Mouse (Mus musculus) intestine, embryonic 16.5 days (tissue): ENCODE results near the gene L3hypdh. TPM values are rescaled to one million over a fixed set of nuclear protein-coding genes. Genes with fewer than 3 reads are reported as not detected.
"Not testable (repeated sequence)": the region's sequence is repeated elsewhere in the genome, so short reads cannot be mapped to it uniquely, and the experiment has no call there.

ENCODE experiments used
- ATAC-seq: fragments of 200-750 bp; cut with Nextera tagmentation; 2 replicates; pipeline ENCODE4 v1.8.0; 2017; ENCODE audit warnings: moderate TSS enrichment, moderate library complexity
- H3K27ac ChIP-seq: fragments of 300-500 bp; sonication (generic); 2 replicates; pipeline ENCODE4 v1.5.1; 2014; ENCODE audit warnings: mild to moderate bottlenecking, low read length
- H3K27me3 ChIP-seq: fragments of 300-500 bp; sonication (generic); replicated peaks from 2 replicates; pipeline ENCODE4 v1.6.1; 2014; ENCODE audit warnings: low read length, control low read depth, mixed read lengths; ENCODE audit not compliant: control insufficient read depth, insufficient read depth
- H3K36me3 ChIP-seq: fragments of 300-500 bp; sonication (generic); 2 replicates; pipeline ENCODE4 v1.6.1; 2014; ENCODE audit warnings: low read length, control low read depth; ENCODE audit not compliant: control insufficient read depth, insufficient read depth
- H3K4me1 ChIP-seq: fragments of 300-500 bp; sonication (generic); 2 replicates; pipeline ENCODE4 v1.6.1; 2014; ENCODE audit warnings: low read length, control low read depth, mixed read lengths; ENCODE audit not compliant: control insufficient read depth, insufficient read depth
- H3K4me2 ChIP-seq: fragments of 300-500 bp; sonication (generic); 2 replicates; pipeline ENCODE4 v1.6.1; 2014; ENCODE audit warnings: low read depth, low read length, control low read depth
- H3K4me3 ChIP-seq: fragments of 300-500 bp; sonication (generic); 2 replicates; pipeline ENCODE4 v1.5.1; 2014; ENCODE audit warnings: mild to moderate bottlenecking, low read length
- H3K9ac ChIP-seq: fragments of 300-500 bp; sonication (generic); 2 replicates; pipeline ENCODE4 v1.6.1; 2014; ENCODE audit warnings: low read depth, low read length
- H3K9me3 ChIP-seq: fragments of 300-500 bp; sonication (generic); 2 replicates; pipeline ENCODE4 v1.6.1; 2016; ENCODE audit warnings: low read length, control low read depth; ENCODE audit not compliant: control insufficient read depth
- WGBS: fragments of 180-500 bp; shearing (Covaris S2); extraction: QIAGEN DNeasy Blood & Tissue Kit; methylation state at CpG from one replicate; pipeline ENCODE4 v1.1.7; 2014; 5-methylcytosine and 5-hydroxymethylcytosine counted together
- polyA plus RNA-seq: library from polyadenylated mRNA; unstranded; fragments of >200 nt; fragmentation: Nextera tagmentation; extraction: Ambion mirVana; gene quantifications from 2 replicates; pipeline ENCODE4 v1.2.1, GENCODE M21; 2015

The L3hypdh gene
- polyA plus RNA-seq, 1 experiment from 2014 or later, result 13.6 TPM

- peak; percentile 72 for ATAC-seq
- Histone ChIP-seq H3K27me3 (peaks cover 12% of the 10 kb centered on the region; the same call in 1 of the 2 replicates), H3K4me3 (peak overlapping the region; percentile 72), H3K4me2 (peak overlapping the region; percentile 100), H3K9ac (peak overlapping the region; percentile 71), H3K36me3 (no peaks in the 10 kb centered on the region), H3K4me1 (peaks cover 12% of the 10 kb centered on the region), H3K9me3 (no peaks in the 10 kb centered on the region; the same call in 1 of the 2 replicates), H3K27ac (no peak overlapping the region)
- 7% methylated on average over 40 of the region's 40 CpGs for WGBS
These were observed 15.5 kb downstream of the L3hypdh start for GRCm38 (mm10) chr12:72069626-72070326.

GRCm38 (mm10) chr12:72057780-72058179 is 27.5 kb downstream of the L3hypdh start:
- no peaks in the 10 kb centered on the region for H3K27me3 ChIP-seq
- no peak for ATAC-seq
- H3K9ac ChIP-seq, result no peak overlapping the region
- 91% methylated on average over 1 of the region's 1 CpGs for WGBS
- no peaks in the 10 kb centered on the region for H3K4me1 ChIP-seq
- H3K27ac ChIP-seq, result no peak overlapping the region
- H3K4me3 ChIP-seq, result no peak overlapping the region
- H3K9me3 ChIP-seq, result no peaks in the 10 kb centered on the region
- no peak overlapping the region for H3K4me2 ChIP-seq
- H3K36me3 ChIP-seq, result no peaks in the 10 kb centered on the region

GRCm38 (mm10) chr12:72053851-72054250 is 31.4 kb downstream of the L3hypdh start:
- Histone ChIP-seq H3K9me3 (no peaks in the 10 kb centered on the region), H3K27me3 (no peaks in the 10 kb centered on the region), H3K9ac (no peak overlapping the region), H3K4me1 (no peaks in the 10 kb centered on the region), H3K4me2 (no peak overlapping the region), H3K4me3 (no peak overlapping the region), H3K36me3 (no peaks in the 10 kb centered on the region), H3K27ac (no peak overlapping the region)
- 31% methylated on average over 6 of the region's 6 CpGs for WGBS
- ATAC-seq, result no peak

DNA sequence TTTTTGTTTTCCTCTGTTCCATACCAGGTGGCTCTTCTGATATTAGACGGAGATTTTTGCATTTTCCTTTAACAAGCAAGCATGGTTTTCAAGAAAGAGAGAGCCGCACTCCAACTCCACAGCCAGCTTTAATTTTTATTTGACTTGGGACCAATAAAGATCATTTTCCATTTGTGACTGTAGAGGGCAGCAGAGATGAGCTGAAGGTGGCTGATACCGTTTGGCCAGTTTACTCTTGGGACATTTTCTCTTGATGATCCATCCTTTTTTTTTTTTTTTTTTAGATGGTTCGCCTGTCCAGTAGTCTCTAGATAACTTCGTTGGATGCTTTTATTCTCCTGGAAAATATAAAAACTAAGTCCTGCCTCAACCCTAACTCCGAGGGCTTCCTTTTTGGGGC is 31.9 kb downstream of the L3hypdh start:
- H3K36me3 ChIP-seq, result no peaks in the 10 kb centered on the region
- no peak for ATAC-seq
- H3K4me3 ChIP-seq, result no peak overlapping the region
- no peaks in the 10 kb centered on the region for H3K9me3 ChIP-seq
- no peak overlapping the region for H3K9ac ChIP-seq
- no peak overlapping the region for H3K27ac ChIP-seq
- H3K4me1 ChIP-seq, result no peaks in the 10 kb centered on the region
- H3K27me3 ChIP-seq, result no peaks in the 10 kb centered on the region
- no peak overlapping the region for H3K4me2 ChIP-seq
- 37% methylated on average over 6 of the region's 6 CpGs for WGBS

GRCm38 (mm10) chr12:72052571-72052970 is 32.7 kb downstream of the L3hypdh start:
- Histone ChIP-seq H3K9me3 (no peaks in the 10 kb centered on the region), H3K27ac (no peak overlapping the region), H3K4me2 (no peak overlapping the region), H3K4me3 (no peak overlapping the region), H3K4me1 (no peaks in the 10 kb centered on the region), H3K27me3 (no peaks in the 10 kb centered on the region), H3K9ac (no peak overlapping the region), H3K36me3 (no peaks in the 10 kb centered on the region)
- 81% methylated on average over 6 of the region's 6 CpGs for WGBS
- no peak for ATAC-seq

GRCm38 (mm10) chr12:72050821-72051220 is 34.4 kb downstream of the L3hypdh start:
- H3K9me3 ChIP-seq, result no peaks in the 10 kb centered on the region
- no peak for ATAC-seq
- 92% methylated on average over 4 of the region's 4 CpGs for WGBS
- H3K9ac ChIP-seq, result no peak overlapping the region
- H3K36me3 ChIP-seq, result no peaks in the 10 kb centered on the region
- H3K4me1 ChIP-seq, result no peaks in the 10 kb centered on the region
- no peaks in the 10 kb centered on the region for H3K27me3 ChIP-seq
- H3K27ac ChIP-seq, result no peak overlapping the region
- no peak overlapping the region for H3K4me3 ChIP-seq
- no peak overlapping the region for H3K4me2 ChIP-seq

- not testable (repeated sequence) for H3K4me3 ChIP-seq, H3K27me3 ChIP-seq, H3K9me3 ChIP-seq, ATAC-seq, H3K4me2 ChIP-seq, H3K9ac ChIP-seq, H3K4me1 ChIP-seq, H3K36me3 ChIP-seq, H3K27ac ChIP-seq
- WGBS, result 87% methylated on average over 5 of the region's 5 CpGs
These were observed 35.1 kb downstream of the L3hypdh start for GRCm38 (mm10) chr12:72050156-72050555.

GRCm38 (mm10) chr12:72047513-72047912 is 37.7 kb downstream of the L3hypdh start:
- H3K4me1 ChIP-seq, result no peaks in the 10 kb centered on the region
- ATAC-seq, result no peak
- H3K4me2 ChIP-seq, result no peak overlapping the region
- no peak overlapping the region for H3K9ac ChIP-seq
- H3K4me3 ChIP-seq, result no peak overlapping the region
- WGBS, result 3% methylated on average over 2 of the region's 2 CpGs
- no peaks in the 10 kb centered on the region for H3K36me3 ChIP-seq
- no peaks in the 10 kb centered on the region for H3K9me3 ChIP-seq
- no peak overlapping the region for H3K27ac ChIP-seq
- no peaks in the 10 kb centered on the region for H3K27me3 ChIP-seq

DNA sequence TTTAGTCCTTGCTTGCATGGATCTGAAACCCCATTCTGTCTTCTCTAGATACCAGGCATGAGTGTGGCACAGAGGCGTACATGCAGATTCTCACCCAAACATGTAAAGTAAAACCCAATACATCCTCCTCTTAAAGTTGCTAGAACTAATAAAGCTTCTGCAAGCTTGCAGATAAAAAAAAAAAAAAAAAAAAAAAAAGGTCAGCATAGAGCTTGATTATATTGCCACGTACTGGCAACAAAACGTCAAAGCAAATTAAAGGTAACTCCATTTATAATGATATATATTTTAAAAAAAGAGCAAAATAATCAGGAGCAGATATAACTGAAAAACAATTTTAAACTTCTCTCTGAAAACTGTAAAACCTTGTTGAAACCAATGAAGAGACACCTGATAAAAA is 44.0 kb downstream of the L3hypdh start:
- H3K36me3 ChIP-seq, result no peaks in the 10 kb centered on the region
- no peak overlapping the region for H3K27ac ChIP-seq
- H3K27me3 ChIP-seq, result no peaks in the 10 kb centered on the region
- H3K9me3 ChIP-seq, result no peaks in the 10 kb centered on the region
- H3K4me1 ChIP-seq, result no peaks in the 10 kb centered on the region
- ATAC-seq, result no peak
- no peak overlapping the region for H3K4me2 ChIP-seq
- H3K4me3 ChIP-seq, result no peak overlapping the region
- 92% methylated on average over 3 of the region's 3 CpGs for WGBS
- H3K9ac ChIP-seq, result no peak overlapping the region

GRCm38 (mm10) chr12:72039501-72039900 is 45.7 kb downstream of the L3hypdh start:
- Histone ChIP-seq H3K9ac (no peak overlapping the region), H3K4me1 (no peaks in the 10 kb centered on the region), H3K27me3 (no peaks in the 10 kb centered on the region), H3K36me3 (no peaks in the 10 kb centered on the region), H3K27ac (no peak overlapping the region), H3K4me2 (no peak overlapping the region), H3K9me3 (no peaks in the 10 kb centered on the region), H3K4me3 (no peak overlapping the region)
- ATAC-seq, result no peak
- WGBS, result 55% methylated on average over 8 of the region's 8 CpGs
